Mouse (Mus musculus) gastrocnemius, adult 2 months (tissue): Measurements from ENCODE around the gene Gm5622. TPM values are rescaled to one million over a fixed set of nuclear protein-coding genes. Genes with fewer than 3 reads are reported as not detected.
"Not testable (repeated sequence)": the region's sequence is repeated elsewhere in the genome, so short reads cannot be mapped to it uniquely, and the experiment has no call there.

Experiments
- DNase-seq: peaks from one replicate; pipeline ENCODE4 v3.0.0; 2022
- H3K27ac ChIP-seq: fragments of 200-600 bp; 2 replicates; pipeline ENCODE4 v1.8.1; 2022; ENCODE audit warnings: mild to moderate bottlenecking
- H3K4me3 ChIP-seq: fragments of 200-600 bp; 2 replicates; pipeline ENCODE4 v1.8.1; 2022; ENCODE audit warnings: mild to moderate bottlenecking, moderate library complexity
- CTCF ChIP-seq: fragments of 200-600 bp; IDR thresholded peaks from 2 replicates; pipeline ENCODE4 v1.8.1; 2022; ENCODE audit warnings: antibody characterized with exemption, mild to moderate bottlenecking, moderate library complexity
- intact Hi-C: fragments of 180-260 bp; cut with DNase I; formaldehyde crosslinking; loops from one replicate; pipeline ENCODE4 v1.15.1; 2025
- long read RNA-seq, 2 experiments: library from polyadenylated mRNA; stranded (forward); transcript quantifications; one replicate each; pipeline ENCODE4 v2.0.0; 2021
- total RNA-seq, 2 experiments: library from RNA; stranded (reverse); gene quantifications; 2 replicates each; pipeline ENCODE4 v1.2.3; 2021

Gm5622 gene
- not detected for total RNA-seq
- long read RNA-seq, experiment 1: 0 reads
- long read RNA-seq, experiment 2: 0 reads

GRCm38 (mm10) chr14:51552490-51552889 lies at the start of gene Gm5622:
Gene Gm5622 (plus strand): TSS chr14:51552790.
- DNase-seq: no peak
- Histone ChIP-seq H3K27ac (no peak within 1 kb of the TSS), H3K4me3 (no peak within 1 kb of the TSS)
- TF ChIP-seq CTCF: no peak
- intact Hi-C loops: no loop called here

DNA sequence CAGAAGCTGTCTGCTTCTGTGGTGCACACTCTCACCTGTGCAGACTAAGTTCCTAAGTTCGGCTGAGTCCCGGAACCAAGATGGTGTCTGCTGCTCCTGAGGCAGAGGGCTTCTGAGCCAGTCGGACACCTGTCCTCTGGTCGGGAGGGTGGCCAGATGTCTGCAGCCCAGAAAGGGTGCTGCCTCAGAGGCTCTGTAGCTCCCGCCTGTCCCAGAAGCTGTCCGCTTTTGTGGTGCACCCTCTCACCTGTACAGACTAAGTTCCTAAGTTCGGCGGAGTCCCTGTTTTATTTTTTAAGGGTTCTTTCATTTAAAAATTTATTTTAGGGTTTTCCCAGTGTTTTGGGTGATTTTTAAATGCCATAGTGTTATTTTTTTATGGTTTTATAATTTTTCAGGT lies 45.2 kb upstream of the Gm5622 start:
- no peak for DNase-seq
- Histone ChIP-seq H3K4me3 (no peak overlapping the region), H3K27ac (no peak overlapping the region)
- TF ChIP-seq CTCF: no peak
- intact Hi-C loops: no loop called here

- H3K4me3 ChIP-seq, DNase-seq, H3K27ac ChIP-seq, intact Hi-C loops: not testable (repeated sequence)
Measured at GRCm38 (mm10) chr14:51573963-51574362, 21.4 kb downstream of the Gm5622 start, which contains the start of gene Gm17175. Gene Gm17175 (minus strand): TSS chr14:51574063.

GRCm38 (mm10) chr14:51592039-51592438 lies 39.4 kb downstream of the Gm5622 start, which contains the start of gene Gm17174:
Gene Gm17174 (minus strand): TSS chr14:51592139.
- intact Hi-C loops: not testable (repeated sequence)

GRCm38 (mm10) chr14:51611210-51611609 lies 58.6 kb downstream of the Gm5622 start, which contains the start of gene Gm17078:
Gene Gm17078 (minus strand): TSS chr14:51611310.
- DNase-seq: no peak
- H3K27ac ChIP-seq: no peak within 1 kb of the TSS
- no peak within 1 kb of the TSS for H3K4me3 ChIP-seq
- TF ChIP-seq CTCF: no peak
- intact Hi-C loops: no loop called here

More at GRCm38 (mm10) chr14:51592039-51592438, 39.4 kb downstream of the Gm5622 start, which contains the start of gene Gm17174:
- H3K27ac ChIP-seq, DNase-seq, H3K4me3 ChIP-seq: not testable (repeated sequence)

- H3K4me3 ChIP-seq, intact Hi-C loops, H3K27ac ChIP-seq: not testable (repeated sequence)
- peak; percentile 18 for DNase-seq
Measured at GRCm38 (mm10) chr14:51632426-51632825, 79.8 kb downstream of the Gm5622 start.

GRCm38 (mm10) chr14:51635566-51635965 lies 83.0 kb downstream of the Gm5622 start, which contains the start of gene Gm4181:
Gene Gm4181 (minus strand): TSS chr14:51635666.
- intact Hi-C loops, H3K4me3 ChIP-seq, H3K27ac ChIP-seq, DNase-seq: not testable (repeated sequence)

DNA sequence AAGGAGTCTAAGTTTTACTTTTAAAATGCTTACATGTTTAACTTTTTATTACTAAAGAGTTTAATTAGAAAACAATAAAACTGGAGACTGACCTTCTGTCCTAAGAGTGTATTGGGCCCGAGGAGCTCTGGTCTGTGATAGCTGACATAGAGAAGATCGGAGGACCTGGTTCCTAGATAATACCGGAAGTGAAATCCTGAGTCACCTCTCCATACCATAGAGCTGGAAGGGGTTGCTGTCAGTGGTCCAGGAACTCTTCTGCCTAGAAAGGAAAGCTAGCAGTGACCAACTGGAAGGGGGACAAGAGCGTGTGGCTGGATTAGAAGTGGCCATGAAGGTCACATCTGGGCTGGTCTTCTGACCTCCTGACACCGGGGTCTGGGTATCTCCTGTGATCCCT lies 124.7 kb downstream of the Gm5622 start:
- TF ChIP-seq CTCF: no peak
- intact Hi-C loops: no loop called here

GRCm38 (mm10) chr14:51695368-51695767 lies 142.8 kb downstream of the Gm5622 start, which contains the start of gene Gm17079:
Gene Gm17079 (minus strand): TSS chr14:51695468.
- intact Hi-C loops, H3K4me3 ChIP-seq, DNase-seq, H3K27ac ChIP-seq: not testable (repeated sequence)

More for the DNA sequence above, 124.7 kb downstream of the Gm5622 start:
- H3K27ac ChIP-seq: no peak overlapping the region
- no peak for DNase-seq
- H3K4me3 ChIP-seq: no peak overlapping the region

Other genes with a start within 250 kb of the Gm5622 start
- not detected for gene Gm7247, start 191.0 kb upstream of the Gm5622 start, total RNA-seq
- not detected for gene Vmn2r88, start 142.0 kb upstream of the Gm5622 start, total RNA-seq
- gene Vmn2r89, start 100.9 kb upstream of the Gm5622 start, total RNA-seq: not detected
- not detected for gene Gm17175, start 21.3 kb downstream of the Gm5622 start, total RNA-seq
- gene Gm17174, start 39.3 kb downstream of the Gm5622 start, total RNA-seq: not detected
- gene Gm17078, start 58.5 kb downstream of the Gm5622 start, total RNA-seq: not detected
- not detected for gene Gm4181, start 82.9 kb downstream of the Gm5622 start, total RNA-seq
- not detected for gene Gm17079, start 142.7 kb downstream of the Gm5622 start, total RNA-seq
- gene Gm5800, start 164.4 kb downstream of the Gm5622 start, total RNA-seq: not detected
- not detected for gene Ang4, start 220.8 kb downstream of the Gm5622 start, total RNA-seq
- not detected for gene AY358078, start 247.3 kb downstream of the Gm5622 start, total RNA-seq